Mouse (Mus musculus): ENCODE measurements around the gene Ift20. TPM values are rescaled to one million over a fixed set of nuclear protein-coding genes. Genes with fewer than 3 reads are reported as not detected.
A peak's percentile ranks its signal among the peaks of the same experiment; 100 is the strongest.

The Ift20 gene
- polyA plus RNA-seq, 1 experiment from 2014 or later = 176 TPM

- Histone ChIP-seq H3K9me3 (no peaks in the 10 kb centered on the region), H3K36me3 (peaks cover 18% of the 10 kb centered on the region), H3K27ac (no peak within 1 kb of the TSS), H3K27me3 (peaks cover 34% of the 10 kb centered on the region), H3K4me1 (peaks cover 3% of the 10 kb centered on the region), H3K4me2 (no peak within 1 kb of the TSS), H3K9ac (no peak within 1 kb of the TSS), H3K4me3 (no peak within 1 kb of the TSS)
- WGBS = 62% methylated on average over 7 of the region's 7 CpGs
- ATAC-seq (ENCODE audit: insufficient number of reproducible peaks, insufficient read depth, low FRiP score, low TSS enrichment, low read depth) = no peak
These were observed 33.1 kb upstream of the Ift20 start, which contains the start of gene Sebox for GRCm38 (mm10) chr11:78502909-78503650. Gene Sebox, plus strand, starts transcription at chr11:78503447.

- H3K36me3 ChIP-seq = peaks cover 37% of the 10 kb centered on the region
- no peak overlapping the region for H3K4me3 ChIP-seq
- no peak overlapping the region for H3K4me2 ChIP-seq
- no peak overlapping the region for H3K27ac ChIP-seq
- WGBS = 72% methylated on average over 3 of the region's 3 CpGs
- no peaks in the 10 kb centered on the region for H3K4me1 ChIP-seq
- ATAC-seq (ENCODE audit: insufficient number of reproducible peaks, insufficient read depth, low FRiP score, low TSS enrichment, low read depth) = no peak; the same call in 1 of the 2 replicates
- H3K9ac ChIP-seq = no peak overlapping the region
- peaks cover 13% of the 10 kb centered on the region for H3K27me3 ChIP-seq
- H3K9me3 ChIP-seq = no peaks in the 10 kb centered on the region
These were observed 30.7 kb upstream of the Ift20 start for GRCm38 (mm10) chr11:78505430-78505829.

GRCm38 (mm10) chr11:78509148-78509547 is 27.0 kb upstream of the Ift20 start:
- Histone ChIP-seq H3K27ac (no peak overlapping the region), H3K9me3 (no peaks in the 10 kb centered on the region), H3K4me1 (peaks cover 19% of the 10 kb centered on the region), H3K36me3 (peaks cover 42% of the 10 kb centered on the region), H3K4me3 (no peak overlapping the region), H3K27me3 (no peaks in the 10 kb centered on the region), H3K9ac (no peak overlapping the region), H3K4me2 (no peak overlapping the region)
- ATAC-seq (ENCODE audit: insufficient number of reproducible peaks, insufficient read depth, low FRiP score, low TSS enrichment, low read depth) = no peak
- WGBS = 79% methylated on average over 5 of the region's 5 CpGs

- Histone ChIP-seq H3K36me3 (peaks cover 59% of the 10 kb centered on the region), H3K9me3 (no peaks in the 10 kb centered on the region), H3K4me3 (peak within 1 kb of the TSS; percentile 77), H3K4me1 (peaks cover 19% of the 10 kb centered on the region), H3K27me3 (no peaks in the 10 kb centered on the region), H3K27ac (peak within 1 kb of the TSS; percentile 83), H3K9ac (peak within 1 kb of the TSS; percentile 94), H3K4me2 (peak within 1 kb of the TSS; percentile 91)
- WGBS = under 1% methylated on average over 66 of the region's 67 CpGs
- peak; percentile 93 for ATAC-seq (ENCODE audit: insufficient number of reproducible peaks, insufficient read depth, low FRiP score, low TSS enrichment, low read depth)
These were observed 23.9 kb upstream of the Ift20 start, which contains the start of the genes Tmem199 and Poldip2 for GRCm38 (mm10) chr11:78512025-78512957. Gene Tmem199, minus strand, starts transcription at chr11:78512172. Gene Poldip2, plus strand, starts transcription at chr11:78512193.

GRCm38 (mm10) chr11:78513106-78513790 is 22.9 kb upstream of the Ift20 start:
- H3K4me1 ChIP-seq = peaks cover 19% of the 10 kb centered on the region
- no peak for ATAC-seq (ENCODE audit: insufficient number of reproducible peaks, insufficient read depth, low FRiP score, low TSS enrichment, low read depth)
- H3K4me2 ChIP-seq = peak overlapping the region; percentile 91
- 70% methylated on average over 3 of the region's 3 CpGs for WGBS
- H3K27ac ChIP-seq = no peak overlapping the region
- H3K9me3 ChIP-seq = no peaks in the 10 kb centered on the region
- peak overlapping the region; percentile 77 for H3K4me3 ChIP-seq
- peak overlapping the region; percentile 94 for H3K9ac ChIP-seq
- peaks cover 59% of the 10 kb centered on the region for H3K36me3 ChIP-seq
- H3K27me3 ChIP-seq = no peaks in the 10 kb centered on the region

- Histone ChIP-seq H3K4me3 (no peak overlapping the region), H3K27ac (no peak overlapping the region), H3K27me3 (no peaks in the 10 kb centered on the region), H3K4me2 (no peak overlapping the region), H3K9me3 (no peaks in the 10 kb centered on the region), H3K9ac (no peak overlapping the region), H3K36me3 (peaks cover 65% of the 10 kb centered on the region), H3K4me1 (peaks cover 19% of the 10 kb centered on the region)
- ATAC-seq (ENCODE audit: insufficient number of reproducible peaks, insufficient read depth, low FRiP score, low TSS enrichment, low read depth) = no peak
- 55% methylated on average over 2 of the region's 2 CpGs for whole genome bisulfite sequencing
These were observed 20.4 kb upstream of the Ift20 start for GRCm38 (mm10) chr11:78515549-78516325.

GRCm38 (mm10) chr11:78518931-78519330 is 17.2 kb upstream of the Ift20 start:
- H3K9ac ChIP-seq = no peak overlapping the region
- H3K27me3 ChIP-seq = no peaks in the 10 kb centered on the region
- ATAC-seq (ENCODE audit: insufficient number of reproducible peaks, insufficient read depth, low FRiP score, low TSS enrichment, low read depth) = no peak
- 93% methylated on average over 10 of the region's 10 CpGs for WGBS
- H3K9me3 ChIP-seq = no peaks in the 10 kb centered on the region
- no peak overlapping the region for H3K27ac ChIP-seq
- no peak overlapping the region for H3K4me2 ChIP-seq
- no peak overlapping the region for H3K4me3 ChIP-seq
- H3K36me3 ChIP-seq = peaks cover 94% of the 10 kb centered on the region
- H3K4me1 ChIP-seq = 0 out of 2 replicates have a peak, but pooled peaks cover under 1% of the 10 kb centered on the region

GRCm38 (mm10) chr11:78521880-78522279 is 14.3 kb upstream of the Ift20 start:
- WGBS = 96% methylated on average over 3 of the region's 3 CpGs
- no peak overlapping the region for H3K9ac ChIP-seq
- H3K36me3 ChIP-seq = peaks cover 94% of the 10 kb centered on the region
- no peak overlapping the region for H3K27ac ChIP-seq
- ATAC-seq (ENCODE audit: insufficient number of reproducible peaks, insufficient read depth, low FRiP score, low TSS enrichment, low read depth) = no peak
- H3K4me1 ChIP-seq = no peaks in the 10 kb centered on the region
- H3K9me3 ChIP-seq = no peaks in the 10 kb centered on the region
- H3K27me3 ChIP-seq = no peaks in the 10 kb centered on the region
- no peak overlapping the region for H3K4me2 ChIP-seq
- H3K4me3 ChIP-seq = no peak overlapping the region

GRCm38 (mm10) chr11:78522481-78522997 is 13.6 kb upstream of the Ift20 start:
- no peak overlapping the region for H3K9ac ChIP-seq
- no peaks in the 10 kb centered on the region for H3K27me3 ChIP-seq
- no peak for ATAC-seq (ENCODE audit: insufficient number of reproducible peaks, insufficient read depth, low FRiP score, low TSS enrichment, low read depth)
- no peak overlapping the region; the same call in 1 of the 2 replicates for H3K4me3 ChIP-seq
- no peaks in the 10 kb centered on the region for H3K9me3 ChIP-seq
- WGBS = 93% methylated on average over 1 of the region's 1 CpGs
- H3K27ac ChIP-seq = no peak overlapping the region
- peaks cover 98% of the 10 kb centered on the region for H3K36me3 ChIP-seq
- H3K4me1 ChIP-seq = no peaks in the 10 kb centered on the region
- no peak overlapping the region for H3K4me2 ChIP-seq

GRCm38 (mm10) chr11:78523241-78523955 is 12.8 kb upstream of the Ift20 start:
- Histone ChIP-seq H3K36me3 (peaks cover 98% of the 10 kb centered on the region), H3K27me3 (no peaks in the 10 kb centered on the region), H3K9me3 (no peaks in the 10 kb centered on the region), H3K4me1 (no peaks in the 10 kb centered on the region), H3K4me2 (no peak overlapping the region), H3K27ac (no peak overlapping the region), H3K9ac (no peak overlapping the region), H3K4me3 (no peak overlapping the region)
- WGBS = 89% methylated on average over 9 of the region's 9 CpGs
- no peak for ATAC-seq (ENCODE audit: insufficient number of reproducible peaks, insufficient read depth, low FRiP score, low TSS enrichment, low read depth)
